9 mouse cellular contexts compared by ENCODE assay signal in the genomic region with DNA sequence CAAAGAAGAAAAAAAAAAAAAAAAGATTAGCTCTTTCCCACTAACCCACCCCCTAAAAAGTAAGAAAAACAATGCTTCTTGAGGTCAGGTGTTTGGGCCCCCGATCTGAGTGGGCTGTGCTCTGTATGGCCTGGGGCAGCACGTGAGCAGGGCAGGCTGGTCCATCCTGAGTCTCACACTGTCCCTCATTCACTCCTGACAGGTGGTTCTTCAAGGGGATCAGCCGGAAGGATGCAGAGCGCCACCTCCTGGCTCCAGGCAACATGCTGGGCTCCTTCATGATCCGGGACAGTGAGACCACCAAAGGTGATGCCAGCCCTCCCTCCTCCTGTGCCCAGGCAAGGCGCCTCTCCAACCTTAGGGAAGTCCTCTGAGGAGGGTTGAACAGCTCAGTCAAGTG. TPM values are rescaled to one million over a fixed set of nuclear protein-coding genes. Genes with fewer than 3 reads are reported as not detected.
A peak's percentile ranks its signal among the peaks of the same experiment; 100 is the strongest.
DNase-seq lines count a peak whose midpoint lies in the region; ATAC-seq and TF ChIP-seq lines count a peak whose summit lies in the region.
"Had no signal": no experiment of that assay in that cellular context is flagged by ENCODE, and none has a peak within 500 bp of the region (broad histone marks: within the 10 kb centered on the region; RNA-seq: fewer than 3 reads in every experiment).

No protein-coding gene starts in this region.

- H3K27ac ChIP-seq in hindbrain, postnatal 0 days: no peak overlapping the region
- no peak overlapping the region for H3K27ac ChIP-seq in hindbrain, embryonic 12.5 days
- H3K27ac ChIP-seq: limb, embryonic 12.5 days had no signal

- no peak for ATAC-seq in hindbrain, postnatal 0 days
- no peak for ATAC-seq in hindbrain, embryonic 12.5 days (ENCODE audit: low FRiP score)

- no peaks in the 10 kb centered on the region for H3K4me1 ChIP-seq in hindbrain, postnatal 0 days (ENCODE audit: insufficient read depth, low read length)
- no peaks in the 10 kb centered on the region for H3K4me1 ChIP-seq in hindbrain, embryonic 12.5 days
- H3K4me1 ChIP-seq: limb, embryonic 12.5 days had no signal

- no peak overlapping the region for H3K4me3 ChIP-seq in hindbrain, postnatal 0 days (ENCODE audit: low read length)
- H3K4me3 ChIP-seq in hindbrain, embryonic 12.5 days: no peak overlapping the region
- H3K4me3 ChIP-seq: limb, embryonic 12.5 days had no signal

- H3K9ac ChIP-seq in hindbrain, postnatal 0 days (replicated peaks; ENCODE audit: low read length): no peak overlapping the region
- no peak overlapping the region for H3K9ac ChIP-seq in hindbrain, embryonic 12.5 days
- H3K9ac ChIP-seq: limb, embryonic 12.5 days had no signal

- WGBS in hindbrain, postnatal 0 days: 15% methylated on average over 6 of the region's 6 CpGs
- 11% methylated on average over 6 of the region's 6 CpGs for whole genome bisulfite sequencing in hindbrain, embryonic 12.5 days

- intact Hi-C loops in left cerebral cortex, postnatal 36 days (cut with DNase I): no loop called here

- no peaks in the 10 kb centered on the region for H3K36me3 ChIP-seq in hindbrain, postnatal 0 days (ENCODE audit: insufficient read depth, low read length)
- no peaks in the 10 kb centered on the region for H3K36me3 ChIP-seq in hindbrain, embryonic 12.5 days
- H3K36me3 ChIP-seq: limb, embryonic 12.5 days had no signal

- H3K27me3 ChIP-seq in hindbrain, postnatal 0 days (ENCODE audit: insufficient read depth, low read length): no peaks in the 10 kb centered on the region
- no peaks in the 10 kb centered on the region for H3K27me3 ChIP-seq in hindbrain, embryonic 12.5 days

- H3K9me3 ChIP-seq in hindbrain, postnatal 0 days (ENCODE audit: low read length): no peaks in the 10 kb centered on the region
- H3K9me3 ChIP-seq in hindbrain, embryonic 12.5 days (replicated peaks): no peaks in the 10 kb centered on the region
- H3K9me3 ChIP-seq: limb, embryonic 12.5 days had no signal

- DNase-seq in hindbrain, postnatal 0 days (ENCODE audit: low spot score): no peak
- peak; percentile 18 for DNase-seq in urinary bladder, postnatal 14 days (ENCODE audit: low spot score)
- no peak for DNase-seq in urinary bladder, postnatal 36 days (ENCODE audit: low spot score in 2 of 2)
- DNase-seq in kidney, postnatal 36 days: peak; percentile 14 to 60
- DNase-seq in left cerebral cortex, postnatal 36 days (ENCODE audit: low spot score in 2 of 2): no peak
- DNase-seq in cerebellum, adult 18-20 months: no peak
- no peak for DNase-seq in adipocyte (ENCODE audit: low spot score)

- no peak overlapping the region for H3K4me2 ChIP-seq in hindbrain, postnatal 0 days (ENCODE audit: low read depth, low read length)
- no peak overlapping the region for H3K4me2 ChIP-seq in hindbrain, embryonic 12.5 days (replicated peaks)
- H3K4me2 ChIP-seq: limb, embryonic 12.5 days had no signal

- peak; percentile 54 for TF ChIP-seq CTCF in hindbrain, postnatal 0 days (IDR thresholded peaks at IDR 0.05; ENCODE audit: low read depth)

RNA-seq across cellular contexts. Expression of a gene that starts 22.8 kb away (rescaled TPM):
- total RNA-seq in hindbrain, postnatal 0 days (2014; rRNA removed): 12.2 and 17.0 TPM in 2 replicates
- 8.6 and 8.7 TPM in 2 replicates for polyA plus RNA-seq in hindbrain, postnatal 0 days (2015; fragmentation: Nextera tagmentation; extraction: Ambion mirVana)
- 2.9 and 3.5 TPM in 2 replicates for polyA plus RNA-seq in hindbrain, embryonic 12.5 days (2016; fragmentation: Nextera tagmentation; extraction: Ambion mirVana)
- 1 to 10 TPM; 2.1 to 2.4 TPM for total RNA-seq in left cerebral cortex, postnatal 36 days (2021)

RNA-seq across cellular contexts. Expression of a gene that starts 30.1 kb away (rescaled TPM):
- total RNA-seq in hindbrain, postnatal 0 days (2014; rRNA removed): 61.4 and 70.4 TPM in 2 replicates
- 73.0 and 80.0 TPM in 2 replicates for polyA plus RNA-seq in hindbrain, postnatal 0 days (2015; fragmentation: Nextera tagmentation; extraction: Ambion mirVana)
- polyA plus RNA-seq in hindbrain, embryonic 12.5 days (2016; fragmentation: Nextera tagmentation; extraction: Ambion mirVana): 83.9 and 84.7 TPM in 2 replicates
- 100 to 1,000 TPM; 114 to 123 TPM for total RNA-seq in left cerebral cortex, postnatal 36 days (2021)

Comparison
In these comparisons a context has a peak if more than half of its experiments do, and no peak if none do; other contexts are left out.
1. DNase-seq: peak in urinary bladder, postnatal 14 days (single experiment) and kidney, postnatal 36 days (2 of 2); none in hindbrain, postnatal 0 days (single experiment), urinary bladder, postnatal 36 days (0 of 2), left cerebral cortex, postnatal 36 days (0 of 2), cerebellum, adult 18-20 months (0 of 2) and adipocyte (single experiment).